Mouse (Mus musculus) embryonic facial prominence, embryonic 12.5 days (tissue): Measurements from ENCODE around the gene Gng7. TPM values are rescaled to one million over a fixed set of nuclear protein-coding genes. Genes with fewer than 3 reads are reported as not detected.

Experiments used
- ATAC-seq: fragments of 200-750 bp; cut with Nextera tagmentation; 2 replicates; pipeline ENCODE4 v1.8.0; 2017; ENCODE audit not compliant: insufficient number of reproducible peaks, insufficient read depth, low FRiP score, low TSS enrichment
- H3K27ac ChIP-seq: fragments of 300-500 bp; sonication (generic); 2 replicates; pipeline ENCODE4 v1.5.1; 2016; ENCODE audit warnings: mild to moderate bottlenecking
- H3K27me3 ChIP-seq: fragments of 300-500 bp; sonication (generic); 2 replicates; pipeline ENCODE4 v1.6.1; 2016; ENCODE audit warnings: mild to moderate bottlenecking, moderate library complexity
- H3K36me3 ChIP-seq: fragments of 300-500 bp; sonication (generic); 2 replicates; pipeline ENCODE4 v1.6.1; 2016; ENCODE audit warnings: mild to moderate bottlenecking
- H3K4me1 ChIP-seq: fragments of 300-500 bp; sonication (generic); 2 replicates; pipeline ENCODE4 v1.6.1; 2016
- H3K4me2 ChIP-seq: fragments of 300-500 bp; sonication (generic); replicated peaks from 2 replicates; pipeline ENCODE4 v1.6.1; 2016; ENCODE audit warnings: mild to moderate bottlenecking, moderate library complexity
- H3K4me3 ChIP-seq: fragments of 300-500 bp; sonication (generic); 2 replicates; pipeline ENCODE4 v1.5.1; 2016; ENCODE audit warnings: mild to moderate bottlenecking
- H3K9ac ChIP-seq: fragments of 300-500 bp; sonication (generic); 2 replicates; pipeline ENCODE4 v1.6.1; 2016; ENCODE audit warnings: mild to moderate bottlenecking, moderate library complexity
- H3K9me3 ChIP-seq: fragments of 300-500 bp; sonication (generic); 2 replicates; pipeline ENCODE4 v1.6.1; 2016; ENCODE audit warnings: mild to moderate bottlenecking, moderate library complexity
- WGBS: fragments of 180-500 bp; shearing (Covaris S2); methylation state at CpG from one replicate; pipeline ENCODE4 v1.1.7; 2016; 5-methylcytosine and 5-hydroxymethylcytosine counted together
- polyA plus RNA-seq: library from polyadenylated mRNA; unstranded; fragments of >200 nt; fragmentation: Nextera tagmentation; extraction: Ambion mirVana; gene quantifications from 2 replicates; pipeline ENCODE4 v1.2.1, GENCODE M21; 2016

The Gng7 gene
- polyA plus RNA-seq, 1 experiment from 2014 or later = 11.0 TPM

GRCm38 (mm10) chr10:80915736-80916135 lies 99.0 kb downstream of the Gng7 start:
- H3K27ac ChIP-seq = no peak overlapping the region
- H3K4me2 ChIP-seq = no peak overlapping the region
- H3K9ac ChIP-seq = no peak overlapping the region
- WGBS = 85% methylated on average over 4 of the region's 4 CpGs
- H3K27me3 ChIP-seq = no peaks in the 10 kb centered on the region
- peaks cover 22% of the 10 kb centered on the region for H3K4me1 ChIP-seq
- no peak for ATAC-seq
- H3K4me3 ChIP-seq = no peak overlapping the region
- peaks cover 42% of the 10 kb centered on the region for H3K36me3 ChIP-seq
- no peaks in the 10 kb centered on the region for H3K9me3 ChIP-seq

GRCm38 (mm10) chr10:80915260-80915659 lies 99.5 kb downstream of the Gng7 start:
- H3K4me2 ChIP-seq = no peak overlapping the region
- H3K27ac ChIP-seq = no peak overlapping the region
- no peaks in the 10 kb centered on the region for H3K27me3 ChIP-seq
- no peak for ATAC-seq
- H3K4me1 ChIP-seq = peaks cover 22% of the 10 kb centered on the region
- H3K4me3 ChIP-seq = no peak overlapping the region
- no peak overlapping the region for H3K9ac ChIP-seq
- WGBS = 83% methylated on average over 2 of the region's 2 CpGs
- H3K9me3 ChIP-seq = no peaks in the 10 kb centered on the region
- H3K36me3 ChIP-seq = peaks cover 47% of the 10 kb centered on the region

DNA sequence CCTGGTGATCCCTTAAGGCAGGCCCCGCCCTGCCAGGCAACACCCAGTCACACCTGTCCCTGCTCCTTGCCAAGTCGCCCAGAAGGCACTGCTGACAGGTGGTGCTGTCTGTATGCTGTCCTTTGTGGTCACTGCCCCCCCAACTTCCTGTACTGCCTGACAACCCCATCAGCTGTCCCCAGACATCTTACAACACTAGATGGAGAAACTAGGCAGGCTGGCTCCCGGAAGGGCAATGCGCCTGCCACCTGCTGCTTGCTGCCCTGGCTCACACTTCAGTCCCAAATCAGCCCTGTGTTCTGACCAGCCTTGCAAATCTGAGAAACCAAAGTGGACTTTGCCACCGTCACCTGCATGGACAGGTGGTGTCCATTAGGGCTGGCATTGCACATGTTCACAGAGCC lies 100.5 kb downstream of the Gng7 start:
- no peak overlapping the region for H3K27ac ChIP-seq
- WGBS = 83% methylated on average over 5 of the region's 5 CpGs
- H3K4me1 ChIP-seq = peaks cover 22% of the 10 kb centered on the region
- no peak overlapping the region for H3K4me3 ChIP-seq
- no peak overlapping the region for H3K4me2 ChIP-seq
- H3K36me3 ChIP-seq = peaks cover 57% of the 10 kb centered on the region
- H3K9ac ChIP-seq = no peak overlapping the region; the same call in 1 of the 2 replicates
- no peaks in the 10 kb centered on the region for H3K9me3 ChIP-seq
- no peak for ATAC-seq
- H3K27me3 ChIP-seq = no peaks in the 10 kb centered on the region

DNA sequence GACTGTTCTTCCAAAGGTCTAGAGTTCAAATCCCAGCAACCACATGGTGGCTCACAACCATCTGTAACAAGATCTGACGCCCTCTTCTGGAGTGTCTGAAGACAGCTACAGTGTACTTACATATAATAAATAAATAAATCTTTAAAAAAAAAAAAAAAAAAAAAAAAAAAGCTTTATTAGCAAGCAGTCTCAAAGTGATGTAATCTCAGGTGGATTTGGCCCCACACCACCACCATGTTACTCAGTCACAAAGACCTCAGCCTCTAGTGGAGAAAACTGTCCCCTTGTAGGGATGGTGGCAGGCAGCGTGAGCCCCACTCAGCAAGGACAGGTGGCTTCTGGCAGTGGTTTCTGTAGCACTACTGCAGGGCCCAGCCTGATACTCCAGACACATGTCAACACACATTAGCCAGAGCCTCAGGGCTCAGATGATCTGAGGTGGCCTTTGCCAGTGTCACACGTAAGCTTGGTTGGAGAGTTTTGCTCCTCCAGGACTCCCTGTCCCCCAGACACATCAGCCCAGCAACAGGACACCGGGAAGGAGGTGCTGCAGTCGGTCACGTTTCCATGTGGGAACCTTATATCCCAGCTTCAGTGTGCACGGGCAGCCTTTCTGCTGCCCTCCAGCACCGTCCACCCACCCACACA lies 101.3 kb downstream of the Gng7 start:
- Histone ChIP-seq H3K9ac (no peak overlapping the region), H3K36me3 (peaks cover 65% of the 10 kb centered on the region), H3K4me3 (no peak overlapping the region), H3K4me2 (no peak overlapping the region), H3K9me3 (no peaks in the 10 kb centered on the region), H3K27ac (no peak overlapping the region), H3K4me1 (peaks cover 19% of the 10 kb centered on the region), H3K27me3 (no peaks in the 10 kb centered on the region)
- 86% methylated on average over 7 of the region's 8 CpGs for WGBS
- no peak for ATAC-seq

DNA sequence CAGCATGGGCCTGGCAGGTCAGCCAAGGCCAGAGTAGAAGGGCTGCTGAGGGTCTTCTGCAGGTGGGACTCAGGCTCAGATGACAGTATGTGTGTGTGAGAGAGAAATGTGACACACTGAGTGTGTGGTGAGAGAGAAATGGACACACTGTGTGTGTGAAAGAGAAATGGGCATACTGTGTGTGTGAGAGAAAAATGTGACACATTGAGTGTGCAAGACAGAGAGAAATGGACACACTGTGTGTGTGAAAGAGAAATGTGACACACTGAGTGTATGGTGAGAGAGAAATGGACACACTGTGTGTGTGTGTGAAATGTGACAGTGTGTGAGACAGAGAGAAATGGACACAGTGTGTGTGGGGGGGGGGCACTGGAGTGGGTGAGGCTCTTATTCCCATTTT lies 102.9 kb downstream of the Gng7 start:
- H3K4me1 ChIP-seq = peaks cover 9% of the 10 kb centered on the region
- H3K27me3 ChIP-seq = no peaks in the 10 kb centered on the region
- H3K9ac ChIP-seq = no peak overlapping the region
- no peak overlapping the region for H3K4me2 ChIP-seq
- no peaks in the 10 kb centered on the region for H3K9me3 ChIP-seq
- peaks cover 80% of the 10 kb centered on the region for H3K36me3 ChIP-seq
- no peak overlapping the region for H3K4me3 ChIP-seq
- ATAC-seq = no peak
- H3K27ac ChIP-seq = no peak overlapping the region

DNA sequence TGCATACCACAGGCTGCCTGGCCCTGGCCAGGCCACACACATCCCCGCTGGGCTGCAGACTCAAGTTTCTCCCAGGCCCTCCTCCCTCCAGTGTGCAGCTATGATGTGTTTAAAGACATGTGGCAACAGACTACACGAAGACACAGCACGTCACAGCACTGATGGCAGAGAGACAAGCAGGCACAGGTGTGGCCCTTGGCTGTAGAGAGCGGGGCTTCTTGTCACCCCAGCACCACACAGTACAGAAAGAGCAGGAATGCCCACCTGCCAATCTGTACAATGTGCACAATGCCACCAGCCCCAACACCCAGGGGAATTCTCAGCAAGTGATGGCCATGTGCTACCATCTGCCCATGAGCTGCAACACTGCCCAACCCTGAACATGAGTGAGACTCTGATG lies 103.4 kb downstream of the Gng7 start:
- peaks cover 3% of the 10 kb centered on the region; the same call in 1 of the 2 replicates for H3K4me1 ChIP-seq
- no peak overlapping the region for H3K4me3 ChIP-seq
- H3K27me3 ChIP-seq = no peaks in the 10 kb centered on the region
- no peak overlapping the region for H3K9ac ChIP-seq
- H3K36me3 ChIP-seq = peaks cover 83% of the 10 kb centered on the region
- no peak overlapping the region for H3K27ac ChIP-seq
- 0 out of 2 replicates have a peak, but pooled peaks have one; percentile 10 for ATAC-seq
- WGBS = 94% methylated on average over 4 of the region's 4 CpGs
- no peak overlapping the region for H3K4me2 ChIP-seq
- H3K9me3 ChIP-seq = no peaks in the 10 kb centered on the region

- Histone ChIP-seq H3K4me3 (no peak overlapping the region), H3K9ac (no peak overlapping the region), H3K4me2 (no peak overlapping the region), H3K9me3 (no peaks in the 10 kb centered on the region), H3K27ac (no peak overlapping the region), H3K36me3 (peaks cover 90% of the 10 kb centered on the region), H3K27me3 (no peaks in the 10 kb centered on the region), H3K4me1 (no peaks in the 10 kb centered on the region)
- no peak for ATAC-seq
- WGBS = 93% methylated on average over 22 of the region's 22 CpGs
Observed at GRCm38 (mm10) chr10:80909375-80910162, 105.2 kb downstream of the Gng7 start.

GRCm38 (mm10) chr10:80904709-80905108 lies 110.0 kb downstream of the Gng7 start:
- Histone ChIP-seq H3K9ac (no peak overlapping the region), H3K27ac (no peak overlapping the region), H3K4me2 (no peak overlapping the region), H3K9me3 (no peaks in the 10 kb centered on the region), H3K36me3 (peaks cover 72% of the 10 kb centered on the region), H3K4me1 (peaks cover 7% of the 10 kb centered on the region), H3K4me3 (no peak overlapping the region), H3K27me3 (no peaks in the 10 kb centered on the region)
- ATAC-seq = no peak
- WGBS = 92% methylated on average over 11 of the region's 11 CpGs

GRCm38 (mm10) chr10:80904004-80904693 lies 110.6 kb downstream of the Gng7 start:
- Histone ChIP-seq H3K27me3 (no peaks in the 10 kb centered on the region), H3K4me1 (peaks cover 12% of the 10 kb centered on the region), H3K36me3 (peaks cover 69% of the 10 kb centered on the region), H3K9me3 (no peaks in the 10 kb centered on the region), H3K27ac (no peak overlapping the region), H3K4me2 (no peak overlapping the region), H3K9ac (no peak overlapping the region), H3K4me3 (no peak overlapping the region)
- WGBS = 89% methylated on average over 28 of the region's 28 CpGs
- ATAC-seq = no peak

- no peak overlapping the region for H3K4me3 ChIP-seq
- H3K9me3 ChIP-seq = no peaks in the 10 kb centered on the region
- no peak overlapping the region for H3K27ac ChIP-seq
- H3K27me3 ChIP-seq = no peaks in the 10 kb centered on the region
- H3K9ac ChIP-seq = no peak overlapping the region
- H3K4me1 ChIP-seq = peaks cover 14% of the 10 kb centered on the region
- H3K36me3 ChIP-seq = peaks cover 65% of the 10 kb centered on the region
- no peak overlapping the region for H3K4me2 ChIP-seq
- ATAC-seq = no peak
- 86% methylated on average over 10 of the region's 10 CpGs for WGBS
Observed at GRCm38 (mm10) chr10:80903282-80903681, 111.5 kb downstream of the Gng7 start.

- 94% methylated on average over 9 of the region's 9 CpGs for WGBS
- H3K4me3 ChIP-seq = no peak overlapping the region
- H3K9me3 ChIP-seq = no peaks in the 10 kb centered on the region
- H3K36me3 ChIP-seq = peaks cover 57% of the 10 kb centered on the region
- H3K27ac ChIP-seq = no peak overlapping the region
- H3K27me3 ChIP-seq = no peaks in the 10 kb centered on the region
- no peak for ATAC-seq
- H3K4me2 ChIP-seq = no peak overlapping the region
- no peak overlapping the region for H3K9ac ChIP-seq
- H3K4me1 ChIP-seq = peaks cover 19% of the 10 kb centered on the region
Observed at GRCm38 (mm10) chr10:80902273-80902940, 112.3 kb downstream of the Gng7 start.
